Mouse (Mus musculus): ENCODE data around the gene Bscl2. TPM values are rescaled to one million over a fixed set of nuclear protein-coding genes. Genes with fewer than 3 reads are reported as not detected.
"Not testable (repeated sequence)": the region's sequence is repeated elsewhere in the genome, so short reads cannot be mapped to it uniquely, and the experiment has no call there.

Gene Bscl2
- polyA plus RNA-seq, 1 experiment from 2014 or later = 98.7 TPM

GRCm38 (mm10) chr19:8853117-8853516, 15.8 kb downstream of the Bscl2 start:
- H3K4me3 ChIP-seq (replicated peaks; ENCODE audit: low read length) = no peak overlapping the region
- no peak overlapping the region for H3K9ac ChIP-seq (replicated peaks; ENCODE audit: low read depth, low read length)
- no peak for ATAC-seq
- no peaks in the 10 kb centered on the region for H3K4me1 ChIP-seq (replicated peaks; ENCODE audit: control insufficient read depth, insufficient read depth, low read length)
- WGBS = 85% methylated on average over 3 of the region's 3 CpGs
- H3K9me3 ChIP-seq (ENCODE audit: control insufficient read depth, low read length) = no peaks in the 10 kb centered on the region
- no peak overlapping the region for H3K27ac ChIP-seq (ENCODE audit: low read length)
- H3K4me2 ChIP-seq (ENCODE audit: low read length) = no peak overlapping the region
- H3K36me3 ChIP-seq (ENCODE audit: control insufficient read depth, insufficient read depth) = 0 out of 2 replicates have a peak, but pooled peaks cover 2% of the 10 kb centered on the region
- H3K27me3 ChIP-seq (replicated peaks; ENCODE audit: control insufficient read depth, insufficient read depth, low read length) = no peaks in the 10 kb centered on the region

GRCm38 (mm10) chr19:8857689-8858088, 20.4 kb downstream of the Bscl2 start:
- H3K9me3 ChIP-seq (ENCODE audit: control insufficient read depth, low read length) = no peaks in the 10 kb centered on the region
- H3K4me2 ChIP-seq (ENCODE audit: low read length) = no peak overlapping the region
- no peak for ATAC-seq
- no peak overlapping the region for H3K9ac ChIP-seq (replicated peaks; ENCODE audit: low read depth, low read length)
- no peak overlapping the region for H3K4me3 ChIP-seq (replicated peaks; ENCODE audit: low read length)
- H3K36me3 ChIP-seq (ENCODE audit: control insufficient read depth, insufficient read depth) = no peaks in the 10 kb centered on the region
- no peaks in the 10 kb centered on the region for H3K4me1 ChIP-seq (replicated peaks; ENCODE audit: control insufficient read depth, insufficient read depth, low read length)
- 32% methylated on average over 4 of the region's 4 CpGs for WGBS
- no peak overlapping the region for H3K27ac ChIP-seq (ENCODE audit: low read length)
- H3K27me3 ChIP-seq (replicated peaks; ENCODE audit: control insufficient read depth, insufficient read depth, low read length) = no peaks in the 10 kb centered on the region

GRCm38 (mm10) chr19:8859018-8859417, 21.8 kb downstream of the Bscl2 start:
- no peak overlapping the region for H3K4me2 ChIP-seq (ENCODE audit: low read length)
- no peaks in the 10 kb centered on the region for H3K36me3 ChIP-seq (ENCODE audit: control insufficient read depth, insufficient read depth)
- no peaks in the 10 kb centered on the region for H3K4me1 ChIP-seq (replicated peaks; ENCODE audit: control insufficient read depth, insufficient read depth, low read length)
- H3K9me3 ChIP-seq (ENCODE audit: control insufficient read depth, low read length) = no peaks in the 10 kb centered on the region
- no peak for ATAC-seq
- no peak overlapping the region for H3K27ac ChIP-seq (ENCODE audit: low read length)
- no peaks in the 10 kb centered on the region for H3K27me3 ChIP-seq (replicated peaks; ENCODE audit: control insufficient read depth, insufficient read depth, low read length)
- no peak overlapping the region for H3K4me3 ChIP-seq (replicated peaks; ENCODE audit: low read length)
- 24% methylated on average over 1 of the region's 1 CpGs for WGBS
- no peak overlapping the region for H3K9ac ChIP-seq (replicated peaks; ENCODE audit: low read depth, low read length)

GRCm38 (mm10) chr19:8864265-8864664, 27.0 kb downstream of the Bscl2 start:
- no peak for ATAC-seq
- H3K4me1 ChIP-seq (replicated peaks; ENCODE audit: control insufficient read depth, insufficient read depth, low read length) = no peaks in the 10 kb centered on the region
- H3K4me2 ChIP-seq (ENCODE audit: low read length) = no peak overlapping the region
- no peaks in the 10 kb centered on the region for H3K9me3 ChIP-seq (ENCODE audit: control insufficient read depth, low read length)
- H3K27me3 ChIP-seq (replicated peaks; ENCODE audit: control insufficient read depth, insufficient read depth, low read length) = 0 out of 2 replicates have a peak, but pooled peaks cover 2% of the 10 kb centered on the region
- no peak overlapping the region for H3K9ac ChIP-seq (replicated peaks; ENCODE audit: low read depth, low read length)
- WGBS = 89% methylated on average over 6 of the region's 6 CpGs
- H3K36me3 ChIP-seq (ENCODE audit: control insufficient read depth, insufficient read depth) = no peaks in the 10 kb centered on the region
- H3K4me3 ChIP-seq (replicated peaks; ENCODE audit: low read length) = no peak overlapping the region
- no peak overlapping the region for H3K27ac ChIP-seq (ENCODE audit: low read length)

- not testable (repeated sequence) for ATAC-seq; H3K27me3 ChIP-seq (replicated peaks; ENCODE audit: control insufficient read depth, insufficient read depth, low read length); H3K27ac ChIP-seq (ENCODE audit: low read length); H3K9ac ChIP-seq (replicated peaks; ENCODE audit: low read depth, low read length); H3K4me3 ChIP-seq (replicated peaks; ENCODE audit: low read length); H3K9me3 ChIP-seq (ENCODE audit: control insufficient read depth, low read length); H3K4me2 ChIP-seq (ENCODE audit: low read length)
- H3K36me3 ChIP-seq (ENCODE audit: control insufficient read depth, insufficient read depth) = peaks cover 12% of the 10 kb centered on the region; the same call in 1 of the 2 replicates
- 75% methylated on average over 3 of the region's 3 CpGs for WGBS
- H3K4me1 ChIP-seq (replicated peaks; ENCODE audit: control insufficient read depth, insufficient read depth, low read length) = peaks cover 14% of the 10 kb centered on the region
These were observed 33.1 kb downstream of the Bscl2 start for GRCm38 (mm10) chr19:8870381-8870780.

- Histone ChIP-seq H3K9me3 (ENCODE audit: control insufficient read depth, low read length) (no peaks in the 10 kb centered on the region), H3K9ac (replicated peaks; ENCODE audit: low read depth, low read length) (peak overlapping the region; percentile 61), H3K4me1 (replicated peaks; ENCODE audit: control insufficient read depth, insufficient read depth, low read length) (peaks cover 14% of the 10 kb centered on the region), H3K27ac (ENCODE audit: low read length) (0 out of 2 replicates have a peak overlapping the region, but pooled peaks have one; percentile 41), H3K4me2 (ENCODE audit: low read length) (peak overlapping the region; percentile 58), H3K4me3 (replicated peaks; ENCODE audit: low read length) (peak overlapping the region; percentile 73), H3K27me3 (replicated peaks; ENCODE audit: control insufficient read depth, insufficient read depth, low read length) (no peaks in the 10 kb centered on the region), H3K36me3 (ENCODE audit: control insufficient read depth, insufficient read depth) (peaks cover 13% of the 10 kb centered on the region; the same call in 1 of the 2 replicates)
- WGBS = 62% methylated on average over 9 of the region's 9 CpGs
- ATAC-seq = peak; percentile 30
These were observed 33.6 kb downstream of the Bscl2 start for GRCm38 (mm10) chr19:8870838-8871237.

GRCm38 (mm10) chr19:8871267-8872186, 34.3 kb downstream of the Bscl2 start, which contains the start of gene Ubxn1:
TSS of gene Ubxn1 (plus strand) at chr19:8871496.
- Histone ChIP-seq H3K27ac (ENCODE audit: low read length) (peak within 1 kb of the TSS; percentile 68), H3K4me1 (replicated peaks; ENCODE audit: control insufficient read depth, insufficient read depth, low read length) (peaks cover 14% of the 10 kb centered on the region), H3K9ac (replicated peaks; ENCODE audit: low read depth, low read length) (peak within 1 kb of the TSS; percentile 74), H3K27me3 (replicated peaks; ENCODE audit: control insufficient read depth, insufficient read depth, low read length) (no peaks in the 10 kb centered on the region), H3K36me3 (ENCODE audit: control insufficient read depth, insufficient read depth) (peaks cover 16% of the 10 kb centered on the region; the same call in 1 of the 2 replicates), H3K9me3 (ENCODE audit: control insufficient read depth, low read length) (no peaks in the 10 kb centered on the region), H3K4me3 (replicated peaks; ENCODE audit: low read length) (peak within 1 kb of the TSS; percentile 73), H3K4me2 (ENCODE audit: low read length) (peak within 1 kb of the TSS; percentile 93)
- WGBS = under 1% methylated on average over 53 of the region's 59 CpGs
- peak; percentile 97 for ATAC-seq

- Histone ChIP-seq H3K36me3 (ENCODE audit: control insufficient read depth, insufficient read depth) (peaks cover 19% of the 10 kb centered on the region; the same call in 1 of the 2 replicates), H3K4me1 (replicated peaks; ENCODE audit: control insufficient read depth, insufficient read depth, low read length) (peaks cover 14% of the 10 kb centered on the region), H3K4me2 (ENCODE audit: low read length) (peak overlapping the region; percentile 93), H3K9ac (replicated peaks; ENCODE audit: low read depth, low read length) (peak overlapping the region; percentile 74), H3K27ac (ENCODE audit: low read length) (no peak overlapping the region), H3K27me3 (replicated peaks; ENCODE audit: control insufficient read depth, insufficient read depth, low read length) (no peaks in the 10 kb centered on the region), H3K9me3 (ENCODE audit: control insufficient read depth, low read length) (no peaks in the 10 kb centered on the region), H3K4me3 (replicated peaks; ENCODE audit: low read length) (peak overlapping the region; percentile 73)
- no peak for ATAC-seq
- WGBS = 82% methylated on average over 10 of the region's 10 CpGs
These were observed 35.1 kb downstream of the Bscl2 start for GRCm38 (mm10) chr19:8872266-8872840.

- Histone ChIP-seq H3K4me3 (replicated peaks; ENCODE audit: low read length) (no peak overlapping the region), H3K9ac (replicated peaks; ENCODE audit: low read depth, low read length) (no peak overlapping the region), H3K27ac (ENCODE audit: low read length) (no peak overlapping the region), H3K27me3 (replicated peaks; ENCODE audit: control insufficient read depth, insufficient read depth, low read length) (no peaks in the 10 kb centered on the region), H3K4me2 (ENCODE audit: low read length) (no peak overlapping the region), H3K9me3 (ENCODE audit: control insufficient read depth, low read length) (no peaks in the 10 kb centered on the region), H3K36me3 (ENCODE audit: control insufficient read depth, insufficient read depth) (peaks cover 22% of the 10 kb centered on the region), H3K4me1 (replicated peaks; ENCODE audit: control insufficient read depth, insufficient read depth, low read length) (peaks cover 18% of the 10 kb centered on the region)
- 93% methylated on average over 7 of the region's 7 CpGs for WGBS
- ATAC-seq = no peak
These were observed 37.8 kb downstream of the Bscl2 start for GRCm38 (mm10) chr19:8875031-8875430.

Data from forebrain, embryonic 16.5 days (tissue).